Mouse (Mus musculus) hindbrain, embryonic 15.5 days (tissue): ENCODE data around the gene Denr. TPM values are rescaled to one million over a fixed set of nuclear protein-coding genes. Genes with fewer than 3 reads are reported as not detected.
A peak's percentile ranks its signal among the peaks of the same experiment; 100 is the strongest.

Experiments
- ATAC-seq: fragments of 200-750 bp; cut with Nextera tagmentation; 2 replicates; pipeline ENCODE4 v1.8.0; 2017; ENCODE audit warnings: low read depth, moderate number of reproducible peaks, moderate TSS enrichment; ENCODE audit not compliant: low FRiP score
- H3K27ac ChIP-seq: fragments of 300-500 bp; sonication (generic); replicated peaks from 2 replicates; pipeline ENCODE4 v1.5.1; 2015; ENCODE audit warnings: mild to moderate bottlenecking, inconsistent platforms
- H3K27me3 ChIP-seq: fragments of 300-500 bp; sonication (generic); 2 replicates; pipeline ENCODE4 v1.6.1; 2015; ENCODE audit warnings: control low read depth, inconsistent platforms
- H3K36me3 ChIP-seq: fragments of 300-500 bp; sonication (generic); 2 replicates; pipeline ENCODE4 v1.6.1; 2015; ENCODE audit warnings: control low read depth, inconsistent platforms
- H3K4me1 ChIP-seq: fragments of 300-500 bp; sonication (generic); replicated peaks from 2 replicates; pipeline ENCODE4 v1.6.1; 2015; ENCODE audit warnings: control low read depth, inconsistent platforms
- H3K4me2 ChIP-seq: fragments of 300-500 bp; sonication (generic); 2 replicates; pipeline ENCODE4 v1.6.1; 2015; ENCODE audit warnings: moderate library complexity, mild to moderate bottlenecking, inconsistent platforms
- H3K4me3 ChIP-seq: fragments of 300-500 bp; sonication (generic); 2 replicates; pipeline ENCODE4 v1.5.1; 2015; ENCODE audit warnings: mild to moderate bottlenecking, inconsistent platforms
- H3K9ac ChIP-seq: fragments of 300-500 bp; sonication (generic); 2 replicates; pipeline ENCODE4 v1.6.1; 2015; ENCODE audit warnings: inconsistent platforms
- H3K9me3 ChIP-seq: fragments of 300-500 bp; sonication (generic); 2 replicates; pipeline ENCODE4 v1.6.1; 2016; ENCODE audit warnings: control low read depth, inconsistent platforms
- WGBS: fragments of 180-500 bp; shearing (Covaris S2); methylation state at CpG from one replicate; pipeline ENCODE4 v1.1.7; 2015; 5-methylcytosine and 5-hydroxymethylcytosine counted together
- polyA plus RNA-seq: library from polyadenylated mRNA; unstranded; fragments of >200 nt; fragmentation: Nextera tagmentation; extraction: Ambion mirVana; gene quantifications from 2 replicates; pipeline ENCODE4 v1.2.1, GENCODE M21; 2015

Denr gene
- polyA plus RNA-seq, 1 experiment from 2014 or later, result 118 TPM

DNA sequence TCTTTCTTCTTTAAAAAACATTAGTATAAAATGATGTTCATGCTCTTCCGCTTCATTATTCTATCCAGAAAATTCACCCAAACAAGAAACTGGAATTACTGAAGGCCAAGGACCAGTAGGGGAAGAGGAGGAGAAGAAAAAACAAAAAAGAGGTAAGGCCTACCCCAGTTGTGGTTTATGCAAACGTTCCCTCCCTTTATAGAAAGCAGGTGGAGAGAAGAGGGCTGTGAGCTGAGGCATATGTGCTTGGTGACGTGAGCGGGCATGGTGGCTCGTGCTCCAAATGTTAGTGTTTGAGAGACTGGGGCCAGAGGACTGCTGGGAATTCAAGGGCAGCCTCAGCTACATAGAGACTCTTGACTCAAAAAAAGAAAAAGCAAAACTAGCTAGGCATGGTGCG is 15.1 kb downstream of the Denr start:
- H3K36me3 ChIP-seq, result peaks cover 85% of the 10 kb centered on the region

DNA sequence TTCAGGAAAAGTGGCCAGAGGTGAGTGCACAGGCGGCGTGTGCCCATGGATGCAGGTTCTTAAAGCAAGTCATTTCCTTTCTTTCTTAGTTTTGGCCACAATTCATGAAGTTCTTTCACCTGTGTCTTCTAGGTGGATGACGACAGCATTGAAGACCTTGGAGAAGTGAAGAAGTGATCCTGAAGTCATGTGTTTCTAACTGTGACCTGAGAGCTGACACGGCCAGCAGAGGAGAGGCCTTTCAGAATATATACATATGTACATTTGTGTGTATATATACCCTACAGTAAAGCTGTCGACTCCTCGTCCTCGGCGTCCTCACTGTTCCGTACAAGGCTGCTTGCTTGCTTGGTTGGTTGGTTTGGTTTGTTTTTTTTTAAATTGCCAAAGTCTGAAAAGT is 20.1 kb downstream of the Denr start, which contains the start of gene Gm43518:
Gene Gm43518 (plus strand): TSS at position 301 of the 400 bp plus-strand sequence.
- no peak for ATAC-seq
- H3K36me3 ChIP-seq, result peaks cover 60% of the 10 kb centered on the region
- WGBS, result 97% methylated on average over 9 of the region's 9 CpGs
- no peak within 1 kb of the TSS for H3K27ac ChIP-seq
- no peak within 1 kb of the TSS for H3K4me2 ChIP-seq
- H3K27me3 ChIP-seq, result no peaks in the 10 kb centered on the region
- H3K9me3 ChIP-seq, result no peaks in the 10 kb centered on the region
- H3K4me1 ChIP-seq, result peaks cover 12% of the 10 kb centered on the region
- no peak within 1 kb of the TSS for H3K4me3 ChIP-seq
- no peak within 1 kb of the TSS for H3K9ac ChIP-seq

More for the DNA sequence above, 15.1 kb downstream of the Denr start:
- H3K9me3 ChIP-seq, result no peaks in the 10 kb centered on the region
- no peak overlapping the region for H3K27ac ChIP-seq
- H3K4me1 ChIP-seq, result no peaks in the 10 kb centered on the region
- 93% methylated on average over 6 of the region's 6 CpGs for WGBS
- H3K9ac ChIP-seq, result no peak overlapping the region
- no peak for ATAC-seq
- H3K4me3 ChIP-seq, result no peak overlapping the region
- no peak overlapping the region for H3K4me2 ChIP-seq
- no peaks in the 10 kb centered on the region for H3K27me3 ChIP-seq

DNA sequence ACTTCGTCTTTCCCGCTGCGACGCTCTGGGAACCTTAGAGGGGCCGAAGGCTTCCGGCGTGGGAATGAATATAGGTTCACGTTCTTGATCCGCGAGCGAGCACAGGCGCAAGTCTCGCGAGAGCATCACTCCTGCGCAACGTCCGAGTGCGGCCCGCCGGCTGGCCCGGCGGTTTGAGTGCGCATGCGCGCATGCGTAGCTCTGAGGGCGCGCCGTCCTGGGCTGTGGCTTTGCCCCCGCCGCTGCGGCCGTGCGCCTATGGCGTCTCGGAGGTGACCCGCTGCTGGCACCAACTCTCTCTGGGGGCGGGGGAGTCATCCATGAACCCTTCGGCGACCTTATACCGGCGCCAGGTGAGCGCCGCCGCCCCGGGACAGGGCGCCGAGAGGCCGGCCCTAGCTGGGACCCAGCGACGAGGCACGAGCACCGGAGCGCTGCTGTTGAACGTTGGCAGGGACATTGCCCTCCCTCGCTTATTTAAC is 23.6 kb downstream of the Denr start, which contains the start of gene Ccdc62:
Gene Ccdc62 (plus strand): TSS at position 172 of the 482 bp plus-strand sequence.
- Histone ChIP-seq H3K4me2 (peak within 1 kb of the TSS; percentile 63), H3K9me3 (no peaks in the 10 kb centered on the region), H3K4me1 (peaks cover 12% of the 10 kb centered on the region), H3K9ac (peak within 1 kb of the TSS; percentile 97), H3K27ac (peak within 1 kb of the TSS; percentile 91), H3K4me3 (peak within 1 kb of the TSS; percentile 80), H3K27me3 (no peaks in the 10 kb centered on the region), H3K36me3 (peaks cover 28% of the 10 kb centered on the region)
- under 1% methylated on average over 54 of the region's 56 CpGs for WGBS
- peak; percentile 97 for ATAC-seq

DNA sequence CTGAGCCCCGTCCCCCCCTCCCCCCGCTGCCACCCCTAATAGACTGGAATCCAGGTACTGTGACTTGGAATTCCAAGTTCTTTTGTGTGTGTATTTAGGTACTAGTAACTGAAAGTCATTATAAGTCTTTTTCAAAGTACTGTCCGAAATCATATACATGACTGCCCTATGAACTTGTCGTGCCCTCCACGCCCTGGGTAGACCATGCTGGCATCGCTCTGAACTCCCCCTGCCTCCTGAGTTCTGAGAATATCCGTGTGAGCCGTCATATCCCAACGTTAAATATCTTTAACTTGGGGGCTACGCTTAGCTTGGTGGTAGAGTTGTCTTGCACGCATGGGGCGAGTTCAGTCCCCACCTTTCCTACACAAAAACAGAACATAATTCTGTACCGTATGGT is 24.2 kb downstream of the Denr start:
- Histone ChIP-seq H3K4me3 (peak overlapping the region; percentile 80), H3K9ac (peak overlapping the region; percentile 97), H3K4me1 (peaks cover 12% of the 10 kb centered on the region), H3K36me3 (peaks cover 23% of the 10 kb centered on the region), H3K9me3 (no peaks in the 10 kb centered on the region), H3K27ac (peak overlapping the region; percentile 91), H3K4me2 (peak overlapping the region; percentile 63), H3K27me3 (no peaks in the 10 kb centered on the region)
- 51% methylated on average over 13 of the region's 13 CpGs for WGBS
- no peak for ATAC-seq

DNA sequence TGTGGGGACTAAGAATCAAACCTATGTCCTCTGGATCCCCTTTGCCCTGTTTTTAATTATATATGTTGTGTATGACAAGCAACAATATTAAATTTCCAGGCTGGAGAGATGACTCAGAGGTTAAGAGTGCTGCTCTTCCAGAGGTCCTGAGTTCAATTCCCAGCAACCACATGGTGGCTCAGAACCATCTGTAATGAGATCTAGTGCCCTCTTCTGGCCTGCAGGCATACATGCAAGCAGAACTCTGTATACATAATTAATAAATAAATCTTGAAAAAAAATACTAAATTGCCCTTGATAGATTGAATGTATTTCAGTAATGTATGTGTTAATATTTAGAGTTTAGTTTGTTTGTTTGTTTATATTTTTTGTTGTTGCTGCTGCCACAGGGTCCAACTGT is 26.0 kb downstream of the Denr start:
- Histone ChIP-seq H3K9me3 (no peaks in the 10 kb centered on the region), H3K27me3 (no peaks in the 10 kb centered on the region), H3K4me2 (no peak overlapping the region), H3K4me3 (no peak overlapping the region), H3K9ac (no peak overlapping the region), H3K36me3 (peaks cover 5% of the 10 kb centered on the region), H3K4me1 (peaks cover 12% of the 10 kb centered on the region), H3K27ac (no peak overlapping the region)
- no peak for ATAC-seq

DNA sequence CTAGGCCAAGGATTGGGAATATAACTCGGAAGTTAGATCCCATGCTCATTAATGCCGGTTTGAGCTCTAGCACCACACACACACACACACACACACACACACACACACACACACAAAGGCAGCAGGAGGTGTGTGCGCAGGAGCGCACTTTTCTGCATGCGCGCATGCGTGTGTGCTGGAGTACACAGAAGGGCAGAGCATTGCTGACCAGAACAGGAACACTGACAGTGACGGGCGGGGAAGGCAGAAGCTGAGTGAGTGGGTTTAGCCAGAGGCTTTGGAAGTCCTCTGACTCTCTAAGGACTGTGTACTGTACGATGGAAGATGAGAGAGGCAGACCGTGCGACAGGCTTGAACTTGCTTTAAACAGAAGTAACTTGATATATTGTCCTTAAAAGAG is 26.6 kb downstream of the Denr start:
- H3K4me1 ChIP-seq, result peaks cover 12% of the 10 kb centered on the region
- no peak overlapping the region for H3K27ac ChIP-seq
- H3K27me3 ChIP-seq, result no peaks in the 10 kb centered on the region
- no peaks in the 10 kb centered on the region for H3K9me3 ChIP-seq
- no peak overlapping the region for H3K4me2 ChIP-seq
- ATAC-seq, result no peak
- no peak overlapping the region for H3K4me3 ChIP-seq
- no peak overlapping the region for H3K9ac ChIP-seq
- WGBS, result 91% methylated on average over 12 of the region's 12 CpGs
- no peaks in the 10 kb centered on the region; the same call in 1 of the 2 replicates for H3K36me3 ChIP-seq

DNA sequence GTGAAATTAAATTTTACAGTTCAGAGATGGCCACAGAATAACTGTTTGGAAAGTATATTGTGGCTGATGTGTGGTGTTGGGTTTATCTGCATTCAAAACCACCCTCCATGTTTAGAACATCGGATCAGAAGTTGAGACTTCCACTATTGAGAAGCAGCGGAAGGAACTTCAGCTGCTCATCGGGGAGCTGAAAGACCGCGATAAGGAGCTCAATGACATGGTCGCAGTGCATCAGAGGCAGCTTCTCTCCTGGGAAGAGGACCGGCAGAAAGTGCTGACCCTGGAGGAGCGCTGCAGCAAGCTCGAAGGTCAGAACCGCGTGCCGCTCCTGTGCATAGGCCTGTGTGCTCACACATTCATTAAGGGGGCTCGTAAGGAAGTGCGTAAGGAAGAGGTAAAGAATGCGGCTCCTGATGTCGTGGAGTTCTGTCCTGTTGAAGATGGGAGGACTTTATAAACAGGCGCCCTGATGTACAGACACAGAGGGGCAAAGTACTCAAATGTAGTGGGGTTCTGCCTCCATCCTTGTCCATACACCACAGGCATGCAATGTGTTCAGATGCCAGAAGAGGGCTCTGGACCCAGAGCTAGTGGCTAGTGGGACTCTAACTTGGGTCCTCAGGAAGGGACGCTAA is 27.1 kb downstream of the Denr start:
- Histone ChIP-seq H3K36me3 (no peaks in the 10 kb centered on the region), H3K27me3 (no peaks in the 10 kb centered on the region), H3K4me1 (peaks cover 12% of the 10 kb centered on the region), H3K4me2 (no peak overlapping the region), H3K27ac (no peak overlapping the region), H3K9me3 (no peaks in the 10 kb centered on the region), H3K4me3 (no peak overlapping the region), H3K9ac (no peak overlapping the region)
- 40% methylated on average over 18 of the region's 18 CpGs for WGBS
- ATAC-seq, result no peak

DNA sequence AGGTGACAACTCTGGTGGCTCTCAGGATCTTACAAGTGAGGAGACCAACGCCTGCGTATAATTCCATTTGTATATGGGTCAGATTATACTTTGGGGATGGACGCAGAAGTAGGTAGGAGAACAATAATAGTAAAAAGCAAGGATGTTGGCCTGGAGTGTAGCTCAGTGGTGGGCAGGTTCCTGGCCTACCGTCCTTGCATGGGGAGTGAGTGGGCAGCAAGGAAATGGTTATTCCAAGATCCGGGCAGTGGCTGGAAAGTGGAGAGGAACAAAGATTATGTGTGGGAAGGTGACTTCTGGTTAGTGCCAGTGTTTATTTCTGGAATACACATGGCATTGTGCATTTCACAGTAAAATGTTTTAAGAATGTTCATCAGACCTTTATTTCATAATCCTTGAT is 29.0 kb downstream of the Denr start:
- no peak for ATAC-seq
- no peak overlapping the region for H3K27ac ChIP-seq
- H3K27me3 ChIP-seq, result no peaks in the 10 kb centered on the region
- H3K9me3 ChIP-seq, result no peaks in the 10 kb centered on the region
- H3K4me3 ChIP-seq, result no peak overlapping the region
- no peaks in the 10 kb centered on the region for H3K36me3 ChIP-seq
- 87% methylated on average over 5 of the region's 5 CpGs for WGBS
- H3K4me2 ChIP-seq, result no peak overlapping the region
- peaks cover 8% of the 10 kb centered on the region for H3K4me1 ChIP-seq
- no peak overlapping the region for H3K9ac ChIP-seq

DNA sequence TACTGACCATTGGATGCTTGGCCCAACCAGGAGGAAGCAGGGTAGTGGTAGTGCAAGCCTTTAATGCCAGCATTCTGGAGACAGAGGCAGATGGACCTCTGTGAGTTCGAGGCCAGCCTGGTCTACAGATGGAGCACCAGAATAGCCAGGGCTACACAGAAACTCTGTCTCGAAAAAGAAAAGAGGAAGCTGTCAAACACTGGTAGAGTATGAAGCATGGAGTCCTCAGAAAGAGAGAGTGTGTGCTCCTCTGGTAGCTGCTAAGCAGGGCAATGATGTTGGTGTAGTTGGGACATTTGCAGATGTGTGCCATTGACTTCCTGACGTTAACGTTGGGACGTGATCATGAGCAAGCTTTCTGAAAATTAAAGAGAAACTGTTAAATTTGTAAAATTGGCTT is 31.5 kb downstream of the Denr start:
- Histone ChIP-seq H3K9me3 (no peaks in the 10 kb centered on the region), H3K4me3 (no peak overlapping the region), H3K36me3 (no peaks in the 10 kb centered on the region), H3K9ac (no peak overlapping the region), H3K27me3 (no peaks in the 10 kb centered on the region), H3K4me1 (no peaks in the 10 kb centered on the region), H3K4me2 (no peak overlapping the region), H3K27ac (no peak overlapping the region)
- 91% methylated on average over 5 of the region's 5 CpGs for WGBS
- ATAC-seq, result no peak

DNA sequence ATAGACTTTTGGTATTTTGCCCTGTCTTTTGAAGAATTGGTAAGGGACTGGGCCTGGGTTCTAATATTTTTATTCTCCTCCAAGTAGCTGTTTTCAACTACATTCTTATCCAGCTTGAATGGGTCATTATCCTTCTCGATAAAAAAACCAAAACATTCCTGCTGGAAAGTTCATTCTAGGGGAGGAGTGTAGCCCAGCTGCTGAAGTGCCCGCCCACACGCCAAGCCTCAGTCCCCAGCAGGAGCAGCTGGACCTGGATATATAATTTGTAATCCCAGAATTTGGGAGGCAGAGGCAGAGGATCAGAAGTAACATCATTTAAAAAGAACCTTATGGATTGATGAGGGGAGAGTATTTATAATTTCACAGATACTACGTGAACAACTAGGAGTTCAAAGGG is 39.6 kb downstream of the Denr start:
- no peaks in the 10 kb centered on the region for H3K36me3 ChIP-seq
- 70% methylated on average over 4 of the region's 4 CpGs for WGBS
- no peak for ATAC-seq

DNA sequence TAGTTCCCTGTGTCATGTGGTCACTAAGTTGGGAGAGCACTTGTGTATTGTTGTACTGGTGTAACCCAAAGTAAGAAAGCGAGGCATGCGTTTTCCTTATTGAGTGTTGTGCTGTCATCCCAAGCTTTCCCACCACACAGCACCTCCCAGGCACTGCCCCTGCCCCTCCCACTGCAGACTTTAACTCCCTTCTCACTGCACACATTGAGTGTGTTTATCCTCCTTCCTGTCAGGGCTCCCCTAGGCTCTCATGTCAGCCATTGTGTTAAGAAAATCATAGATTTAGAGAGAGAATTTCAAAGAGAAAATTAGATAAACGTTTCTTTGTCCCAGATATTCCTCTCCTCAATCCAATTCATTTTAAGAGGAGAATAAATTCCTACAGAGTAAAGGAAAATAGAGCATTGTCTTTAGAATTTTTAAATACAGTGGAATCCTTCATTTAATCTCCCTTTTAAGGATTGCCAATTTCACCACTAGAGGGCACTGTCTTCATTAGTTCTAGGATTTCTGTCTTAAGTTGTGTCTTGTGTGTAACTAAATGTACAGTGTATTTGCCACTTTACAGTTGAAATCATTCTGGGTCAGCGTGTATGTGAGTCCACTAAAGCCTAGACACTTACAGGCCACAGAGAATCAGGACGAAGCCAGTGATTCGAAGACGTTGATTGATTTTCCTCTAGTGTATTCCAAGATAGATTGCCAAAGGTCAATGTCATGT is 40.2 kb downstream of the Denr start:
- ATAC-seq, result no peak
- WGBS, result 53% methylated on average over 7 of the region's 7 CpGs
- H3K4me1 ChIP-seq, result no peaks in the 10 kb centered on the region
- no peaks in the 10 kb centered on the region for H3K9me3 ChIP-seq
- no peak overlapping the region for H3K4me3 ChIP-seq
- H3K27ac ChIP-seq, result no peak overlapping the region
- no peak overlapping the region for H3K9ac ChIP-seq
- H3K27me3 ChIP-seq, result no peaks in the 10 kb centered on the region
- H3K36me3 ChIP-seq, result no peaks in the 10 kb centered on the region
- H3K4me2 ChIP-seq, result no peak overlapping the region

More for the DNA sequence above, 39.6 kb downstream of the Denr start:
- no peaks in the 10 kb centered on the region for H3K9me3 ChIP-seq
- H3K9ac ChIP-seq, result no peak overlapping the region
- no peak overlapping the region for H3K4me2 ChIP-seq
- no peak overlapping the region for H3K27ac ChIP-seq
- H3K4me3 ChIP-seq, result no peak overlapping the region
- no peaks in the 10 kb centered on the region for H3K27me3 ChIP-seq
- no peaks in the 10 kb centered on the region for H3K4me1 ChIP-seq

DNA sequence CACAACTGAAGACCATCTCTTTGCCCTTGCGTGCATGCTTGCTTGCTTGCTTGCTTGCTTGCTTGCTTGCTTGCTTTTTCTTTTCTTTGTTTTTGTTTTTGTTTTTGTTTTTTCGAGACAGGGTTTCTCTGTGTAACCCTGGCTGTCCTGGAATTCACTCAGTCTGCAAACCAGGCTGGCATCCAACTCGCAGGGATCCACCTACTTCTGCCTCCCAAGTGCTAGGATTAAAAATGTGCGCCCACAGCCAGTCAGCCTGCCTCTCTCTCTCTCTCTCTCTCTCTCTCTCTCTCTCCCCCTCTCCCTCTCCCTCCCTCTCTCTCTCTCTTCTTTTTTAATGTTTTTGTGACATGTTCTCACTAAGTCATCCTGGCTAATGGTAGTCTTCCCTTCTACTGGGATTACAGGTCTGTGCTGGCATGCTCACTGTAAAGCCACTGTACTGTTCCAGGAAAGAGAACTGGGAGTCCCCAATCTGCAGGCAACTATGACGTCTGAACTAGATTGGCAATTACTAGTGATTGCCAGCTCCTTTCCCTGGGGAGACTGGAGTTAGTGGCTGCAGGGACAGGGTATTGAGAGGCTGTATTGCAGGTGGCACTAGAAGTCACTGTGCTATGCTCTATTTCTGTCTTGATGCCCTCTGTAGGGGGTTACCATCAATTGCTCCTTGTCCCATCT is 45.5 kb downstream of the Denr start:
- H3K4me1 ChIP-seq, result no peaks in the 10 kb centered on the region
- H3K4me2 ChIP-seq, result no peak overlapping the region
- 64% methylated on average over 5 of the region's 5 CpGs for WGBS
- no peak overlapping the region for H3K9ac ChIP-seq
- no peaks in the 10 kb centered on the region for H3K27me3 ChIP-seq
- H3K4me3 ChIP-seq, result no peak overlapping the region
- ATAC-seq, result no peak
- H3K36me3 ChIP-seq, result no peaks in the 10 kb centered on the region
- no peak overlapping the region for H3K27ac ChIP-seq
- H3K9me3 ChIP-seq, result no peaks in the 10 kb centered on the region
